Mouse (Mus musculus): ENCODE measurements around the gene Hcn2. TPM values are rescaled to one million over a fixed set of nuclear protein-coding genes. Genes with fewer than 3 reads are reported as not detected.
A peak's percentile ranks its signal among the peaks of the same experiment; 100 is the strongest.
"Not testable (repeated sequence)": the region's sequence is repeated elsewhere in the genome, so short reads cannot be mapped to it uniquely, and the experiment has no call there.

Hcn2 gene
- polyA plus RNA-seq, 1 experiment from 2014 or later = 0.15 TPM

DNA sequence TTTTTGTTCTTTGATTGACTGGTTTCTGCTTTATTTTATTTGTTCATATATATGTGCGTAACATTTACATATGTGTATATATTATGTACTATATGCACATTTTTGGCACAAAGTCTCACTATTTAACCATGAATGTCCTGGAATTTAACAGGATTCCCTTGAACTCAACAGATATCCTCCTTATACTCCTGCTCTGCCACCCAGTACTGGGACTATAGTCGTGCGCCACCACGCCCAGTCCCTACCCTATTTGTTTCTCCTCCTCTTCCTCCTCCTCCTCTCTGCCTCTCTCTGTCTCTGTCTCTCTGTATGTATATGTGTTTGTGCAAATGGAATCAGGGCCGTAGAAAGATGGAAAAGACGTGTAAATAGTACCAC lies 30.3 kb downstream of the Hcn2 start:
- peak overlapping the region; percentile 49; the same call in 1 of the 2 replicates for H3K9ac ChIP-seq (ENCODE audit: low read depth, low read length)
- DNase-seq (ENCODE audit: low spot score) (no peak), ATAC-seq (ENCODE audit: low read depth) (peak; percentile 35)
- 22% methylated on average over 6 of the region's 6 CpGs for WGBS
- H3K4me2 ChIP-seq (ENCODE audit: low read depth, low read length) = peak overlapping the region; percentile 76
- H3K4me3 ChIP-seq (ENCODE audit: low read depth, low read length) = peak overlapping the region; percentile 78
- H3K27me3 ChIP-seq (replicated peaks; ENCODE audit: control insufficient read depth, insufficient read depth, low read length) = no peaks in the 10 kb centered on the region
- peaks cover 7% of the 10 kb centered on the region for H3K4me1 ChIP-seq (ENCODE audit: control insufficient read depth, insufficient read depth, low read length)
- H3K9me3 ChIP-seq (ENCODE audit: control insufficient read depth, low read length) = no peaks in the 10 kb centered on the region
- H3K27ac ChIP-seq (replicated peaks; ENCODE audit: low read depth, low read length) = no peak overlapping the region
- peaks cover 27% of the 10 kb centered on the region for H3K36me3 ChIP-seq (ENCODE audit: control insufficient read depth, insufficient read depth, low read length)

- H3K4me1 ChIP-seq (ENCODE audit: control insufficient read depth, insufficient read depth, low read length) = peaks cover 7% of the 10 kb centered on the region
- 0 out of 2 replicates have a peak overlapping the region, but pooled peaks have one; percentile 5 for H3K9ac ChIP-seq (ENCODE audit: low read depth, low read length)
- 81% methylated on average over 6 of the region's 6 CpGs for WGBS
- H3K4me2 ChIP-seq (ENCODE audit: low read depth, low read length) = no peak overlapping the region
- peaks cover 11% of the 10 kb centered on the region for H3K36me3 ChIP-seq (ENCODE audit: control insufficient read depth, insufficient read depth, low read length)
- H3K27ac ChIP-seq (replicated peaks; ENCODE audit: low read depth, low read length) = no peak overlapping the region
- H3K4me3 ChIP-seq (ENCODE audit: low read depth, low read length) = no peak overlapping the region
- no peak for ATAC-seq (ENCODE audit: low read depth)
- no peaks in the 10 kb centered on the region for H3K27me3 ChIP-seq (replicated peaks; ENCODE audit: control insufficient read depth, insufficient read depth, low read length)
- no peaks in the 10 kb centered on the region for H3K9me3 ChIP-seq (ENCODE audit: control insufficient read depth, low read length)
- DNase-seq (ENCODE audit: low spot score) = no peak
These were observed 32.1 kb downstream of the Hcn2 start for GRCm38 (mm10) chr10:79748496-79748895.

GRCm38 (mm10) chr10:79754856-79755516 lies 38.6 kb downstream of the Hcn2 start, which contains the start of gene Fgf22:
Gene Fgf22 (plus strand): TSS chr10:79755076.
- peak within 1 kb of the TSS; percentile 56 for H3K9ac ChIP-seq (ENCODE audit: low read depth, low read length)
- H3K4me1 ChIP-seq (ENCODE audit: control insufficient read depth, insufficient read depth, low read length) = no peaks in the 10 kb centered on the region
- peak within 1 kb of the TSS; percentile 63 for H3K4me2 ChIP-seq (ENCODE audit: low read depth, low read length)
- H3K27ac ChIP-seq (replicated peaks; ENCODE audit: low read depth, low read length) = no peak within 1 kb of the TSS
- H3K36me3 ChIP-seq (ENCODE audit: control insufficient read depth, insufficient read depth, low read length) = peaks cover 39% of the 10 kb centered on the region
- ATAC-seq (ENCODE audit: low read depth) (peak; percentile 85), DNase-seq (ENCODE audit: low spot score) (peak; percentile 65)
- no peaks in the 10 kb centered on the region for H3K27me3 ChIP-seq (replicated peaks; ENCODE audit: control insufficient read depth, insufficient read depth, low read length)
- WGBS = 0% methylated on average over 36 of the region's 36 CpGs
- peak within 1 kb of the TSS; percentile 33 for H3K4me3 ChIP-seq (ENCODE audit: low read depth, low read length)
- no peaks in the 10 kb centered on the region for H3K9me3 ChIP-seq (ENCODE audit: control insufficient read depth, low read length)

GRCm38 (mm10) chr10:79755854-79756253 lies 39.4 kb downstream of the Hcn2 start:
- WGBS = 75% methylated on average over 3 of the region's 3 CpGs
- Histone ChIP-seq H3K9me3 (ENCODE audit: control insufficient read depth, low read length) (no peaks in the 10 kb centered on the region), H3K4me1 (ENCODE audit: control insufficient read depth, insufficient read depth, low read length) (no peaks in the 10 kb centered on the region), H3K4me2 (ENCODE audit: low read depth, low read length) (no peak overlapping the region), H3K4me3 (ENCODE audit: low read depth, low read length) (no peak overlapping the region), H3K9ac (ENCODE audit: low read depth, low read length) (no peak overlapping the region), H3K27ac (replicated peaks; ENCODE audit: low read depth, low read length) (no peak overlapping the region), H3K36me3 (ENCODE audit: control insufficient read depth, insufficient read depth, low read length) (peaks cover 47% of the 10 kb centered on the region), H3K27me3 (replicated peaks; ENCODE audit: control insufficient read depth, insufficient read depth, low read length) (no peaks in the 10 kb centered on the region)
- DNase-seq (ENCODE audit: low spot score) (no peak), ATAC-seq (ENCODE audit: low read depth) (no peak)

GRCm38 (mm10) chr10:79756660-79757059 lies 40.2 kb downstream of the Hcn2 start:
- Histone ChIP-seq H3K27ac (replicated peaks; ENCODE audit: low read depth, low read length) (no peak overlapping the region), H3K36me3 (ENCODE audit: control insufficient read depth, insufficient read depth, low read length) (peaks cover 55% of the 10 kb centered on the region), H3K4me2 (ENCODE audit: low read depth, low read length) (no peak overlapping the region), H3K27me3 (replicated peaks; ENCODE audit: control insufficient read depth, insufficient read depth, low read length) (no peaks in the 10 kb centered on the region), H3K4me3 (ENCODE audit: low read depth, low read length) (no peak overlapping the region), H3K9me3 (ENCODE audit: control insufficient read depth, low read length) (no peaks in the 10 kb centered on the region), H3K4me1 (ENCODE audit: control insufficient read depth, insufficient read depth, low read length) (no peaks in the 10 kb centered on the region), H3K9ac (ENCODE audit: low read depth, low read length) (no peak overlapping the region)
- no peak for ATAC-seq (ENCODE audit: low read depth)
- DNase-seq (ENCODE audit: low spot score) = no peak
- 90% methylated on average over 20 of the region's 24 CpGs for WGBS

- not testable (repeated sequence) for H3K4me1 ChIP-seq (ENCODE audit: control insufficient read depth, insufficient read depth, low read length); H3K27me3 ChIP-seq (replicated peaks; ENCODE audit: control insufficient read depth, insufficient read depth, low read length); H3K9ac ChIP-seq (ENCODE audit: low read depth, low read length); H3K27ac ChIP-seq (replicated peaks; ENCODE audit: low read depth, low read length); ATAC-seq (ENCODE audit: low read depth); DNase-seq (ENCODE audit: low spot score); H3K9me3 ChIP-seq (ENCODE audit: control insufficient read depth, low read length); H3K4me3 ChIP-seq (ENCODE audit: low read depth, low read length); H3K4me2 ChIP-seq (ENCODE audit: low read depth, low read length)
- WGBS = 95% methylated on average over 1 of the region's 1 CpGs
- peaks cover 64% of the 10 kb centered on the region for H3K36me3 ChIP-seq (ENCODE audit: control insufficient read depth, insufficient read depth, low read length)
These were observed 43.2 kb downstream of the Hcn2 start for GRCm38 (mm10) chr10:79759675-79760074.

DNA sequence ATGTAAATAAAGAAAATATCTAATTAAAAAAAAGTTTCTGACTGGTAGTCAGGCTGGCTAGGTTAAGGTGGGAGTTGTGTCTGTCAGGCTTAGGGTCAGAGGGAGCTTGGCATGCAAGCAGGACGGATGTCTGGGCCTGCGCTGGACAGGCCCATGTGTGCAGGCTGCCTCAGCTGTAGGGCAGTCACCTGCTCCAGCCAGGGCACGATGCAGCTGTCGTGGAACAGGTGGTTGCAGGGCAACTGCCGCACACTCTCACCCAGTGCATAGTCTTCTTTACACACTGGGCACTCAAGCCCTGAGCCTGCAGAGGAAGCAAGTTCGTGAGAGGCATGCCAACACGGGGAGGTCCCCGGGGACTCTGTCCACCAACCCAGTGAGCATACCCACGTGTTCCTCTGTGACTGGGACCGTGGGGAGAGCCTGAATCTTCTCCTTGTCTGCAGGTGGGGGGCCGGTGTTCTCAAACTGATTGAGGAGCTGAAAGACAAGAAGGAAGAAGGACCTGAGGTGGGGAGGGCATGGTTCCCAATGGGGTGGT lies 44.2 kb downstream of the Hcn2 start:
- Histone ChIP-seq H3K4me2 (ENCODE audit: low read depth, low read length) (no peak overlapping the region), H3K27me3 (replicated peaks; ENCODE audit: control insufficient read depth, insufficient read depth, low read length) (no peaks in the 10 kb centered on the region), H3K4me1 (ENCODE audit: control insufficient read depth, insufficient read depth, low read length) (peaks cover 14% of the 10 kb centered on the region), H3K36me3 (ENCODE audit: control insufficient read depth, insufficient read depth, low read length) (peaks cover 63% of the 10 kb centered on the region), H3K9me3 (ENCODE audit: control insufficient read depth, low read length) (no peaks in the 10 kb centered on the region), H3K27ac (replicated peaks; ENCODE audit: low read depth, low read length) (no peak overlapping the region), H3K9ac (ENCODE audit: low read depth, low read length) (no peak overlapping the region), H3K4me3 (ENCODE audit: low read depth, low read length) (no peak overlapping the region)
- ATAC-seq (ENCODE audit: low read depth) = no peak
- no peak for DNase-seq (ENCODE audit: low spot score)
- 88% methylated on average over 10 of the region's 11 CpGs for WGBS

- Histone ChIP-seq H3K27ac (replicated peaks; ENCODE audit: low read depth, low read length) (no peak overlapping the region), H3K4me2 (ENCODE audit: low read depth, low read length) (no peak overlapping the region), H3K9me3 (ENCODE audit: control insufficient read depth, low read length) (no peaks in the 10 kb centered on the region), H3K4me3 (ENCODE audit: low read depth, low read length) (no peak overlapping the region), H3K36me3 (ENCODE audit: control insufficient read depth, insufficient read depth, low read length) (peaks cover 41% of the 10 kb centered on the region), H3K9ac (ENCODE audit: low read depth, low read length) (0 out of 2 replicates have a peak overlapping the region, but pooled peaks have one; percentile 25), H3K4me1 (ENCODE audit: control insufficient read depth, insufficient read depth, low read length) (peaks cover 18% of the 10 kb centered on the region), H3K27me3 (replicated peaks; ENCODE audit: control insufficient read depth, insufficient read depth, low read length) (no peaks in the 10 kb centered on the region)
- 86% methylated on average over 3 of the region's 3 CpGs for WGBS
- ATAC-seq (ENCODE audit: low read depth) (no peak), DNase-seq (ENCODE audit: low spot score) (no peak)
These were observed 46.4 kb downstream of the Hcn2 start for GRCm38 (mm10) chr10:79762875-79763274.

- H3K27ac ChIP-seq (replicated peaks; ENCODE audit: low read depth, low read length) = no peak overlapping the region
- peaks cover 20% of the 10 kb centered on the region for H3K4me1 ChIP-seq (ENCODE audit: control insufficient read depth, insufficient read depth, low read length)
- WGBS = 64% methylated on average over 6 of the region's 7 CpGs
- ATAC-seq (ENCODE audit: low read depth) (no peak), DNase-seq (ENCODE audit: low spot score) (no peak)
- peak overlapping the region; percentile 25; the same call in 1 of the 2 replicates for H3K9ac ChIP-seq (ENCODE audit: low read depth, low read length)
- H3K36me3 ChIP-seq (ENCODE audit: control insufficient read depth, insufficient read depth, low read length) = peaks cover 28% of the 10 kb centered on the region
- no peak overlapping the region for H3K4me3 ChIP-seq (ENCODE audit: low read depth, low read length)
- H3K4me2 ChIP-seq (ENCODE audit: low read depth, low read length) = no peak overlapping the region
- H3K9me3 ChIP-seq (ENCODE audit: control insufficient read depth, low read length) = no peaks in the 10 kb centered on the region
- no peaks in the 10 kb centered on the region for H3K27me3 ChIP-seq (replicated peaks; ENCODE audit: control insufficient read depth, insufficient read depth, low read length)
These were observed 47.8 kb downstream of the Hcn2 start for GRCm38 (mm10) chr10:79764234-79764633.
